Comparison of ENCODE assay signal across 22 mouse cellular contexts in the genomic region with DNA sequence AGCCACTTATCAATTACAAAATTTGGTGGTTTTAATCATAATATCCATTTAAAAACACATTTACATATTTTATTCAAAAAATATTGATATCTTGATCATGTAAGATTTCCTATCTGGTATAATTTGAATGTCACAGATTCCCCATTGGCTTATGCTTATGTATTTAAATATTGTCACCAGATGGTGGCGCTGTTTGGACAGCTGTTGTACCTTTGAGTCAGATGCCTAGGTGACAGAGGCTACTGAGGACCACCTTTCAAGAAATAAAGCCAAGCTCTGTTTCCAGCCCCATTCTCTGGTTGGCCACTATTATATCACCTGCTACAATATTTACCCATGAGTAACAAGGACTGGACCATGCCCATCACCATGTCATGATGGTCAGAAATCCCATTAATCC. TPM values are rescaled to one million over a fixed set of nuclear protein-coding genes. Genes with fewer than 3 reads are reported as not detected.
A peak's percentile ranks its signal among the peaks of the same experiment; 100 is the strongest.
DNase-seq lines count a peak whose midpoint lies in the region; ATAC-seq and TF ChIP-seq lines count a peak whose summit lies in the region.
"Had no signal": no experiment of that assay in that cellular context is flagged by ENCODE, and none has a peak within 500 bp of the region (broad histone marks: within the 10 kb centered on the region; RNA-seq: fewer than 3 reads in every experiment).

No protein-coding gene starts in this region.

- dilution Hi-C loops in CH12.LX (cut with MboI; ENCODE audit: extremely low pct_ligation_motif_present, extremely low pct_unique_long_range_greater_than_20kb, low sequenced_read_pairs), result no loop called here

- peak; percentile 45; the same call in 1 of the 2 replicates for TF ChIP-seq EP300 in CH12.LX (IDR thresholded peaks at IDR 0.05; ENCODE audit: low read length)
- no peak for TF ChIP-seq EP300 in MEL (IDR thresholded peaks at IDR 0.05; ENCODE audit: low read depth in 1 of 2, low read length in 2 of 2)

- H3K27me3 ChIP-seq in hindbrain, postnatal 0 days (ENCODE audit: insufficient read depth, low read length), result no peaks in the 10 kb centered on the region
- H3K27me3 ChIP-seq in hindbrain, embryonic 13.5 days, result no peaks in the 10 kb centered on the region
- H3K27me3 ChIP-seq in CH12.LX (replicated peaks) (no peaks in the 10 kb centered on the region), MEL (ENCODE audit: control insufficient read depth in 1 of 2, insufficient read depth in 2 of 2, low read length in 2 of 2) (no peaks in the 10 kb centered on the region)
- H3K27me3 ChIP-seq: embryonic facial prominence, embryonic 15.5 days; heart, embryonic 13.5 days; limb, embryonic 13.5 days had no signal

- in situ Hi-C loops in CH12.LX (cut with MboI; ENCODE audit: low pct_ligation_motif_present, low pct_unique_long_range_greater_than_20kb, low sequenced_read_pairs), result no loop called here

- H3K4me2 ChIP-seq in hindbrain, postnatal 0 days (ENCODE audit: low read depth, low read length), result no peak overlapping the region
- H3K4me2 ChIP-seq in hindbrain, embryonic 13.5 days, result no peak overlapping the region
- H3K4me2 ChIP-seq in CH12.LX (ENCODE audit: insufficient read depth, low read depth, poor library complexity, severe bottlenecking), result no peak overlapping the region
- H3K4me2 ChIP-seq: embryonic facial prominence, embryonic 15.5 days; heart, embryonic 13.5 days; limb, embryonic 13.5 days had no signal

- H3K79me2 ChIP-seq in CH12.LX (replicated peaks; ENCODE audit: control insufficient read depth, extremely low read depth, insufficient read depth, poor library complexity, severe bottlenecking), result no peaks in the 10 kb centered on the region
- H3K79me2 ChIP-seq in MEL (ENCODE audit: control insufficient read depth, insufficient read depth, low read length, poor library complexity), result no peaks in the 10 kb centered on the region

- TF ChIP-seq RAD21 in CH12.LX (IDR thresholded peaks at IDR 0.05; ENCODE audit: low read depth, low read length), result peak; percentile 84
- TF ChIP-seq RAD21 in MEL (IDR thresholded peaks at IDR 0.05; ENCODE audit: low read depth, low read length), result no peak

- no peaks in the 10 kb centered on the region for H3K36me3 ChIP-seq in hindbrain, postnatal 0 days (ENCODE audit: insufficient read depth, low read length)
- no peaks in the 10 kb centered on the region for H3K36me3 ChIP-seq in hindbrain, embryonic 13.5 days
- no peaks in the 10 kb centered on the region for H3K36me3 ChIP-seq in CH12.LX (replicated peaks in 1 of 2; ENCODE audit: control insufficient read depth in 1 of 2, insufficient read depth in 1 of 2, low read length in 1 of 2)
- H3K36me3 ChIP-seq in MEL (ENCODE audit: control insufficient read depth in 1 of 2, insufficient read depth in 2 of 2, low read length in 2 of 2), result no peaks in the 10 kb centered on the region
- H3K36me3 ChIP-seq: embryonic facial prominence, embryonic 15.5 days; G1E; heart, embryonic 13.5 days; limb, embryonic 13.5 days had no signal

- no peaks in the 10 kb centered on the region for H3K9me3 ChIP-seq in hindbrain, postnatal 0 days (ENCODE audit: low read length)
- H3K9me3 ChIP-seq in hindbrain, embryonic 13.5 days, result no peaks in the 10 kb centered on the region
- no peaks in the 10 kb centered on the region for H3K9me3 ChIP-seq in CH12.LX (replicated peaks; ENCODE audit: low read length)
- no peaks in the 10 kb centered on the region for H3K9me3 ChIP-seq in MEL (replicated peaks; ENCODE audit: insufficient read depth, low read length)
- H3K9me3 ChIP-seq: embryonic facial prominence, embryonic 15.5 days; heart, embryonic 13.5 days; limb, embryonic 13.5 days had no signal

- WGBS in hindbrain, postnatal 0 days, result 8% methylated on average over 1 of the region's 1 CpGs
- 10% methylated on average over 1 of the region's 1 CpGs for WGBS in hindbrain, embryonic 13.5 days

- ATAC-seq in hindbrain, postnatal 0 days, result no peak
- no peak for ATAC-seq in hindbrain, embryonic 13.5 days (ENCODE audit: low FRiP score)
- ATAC-seq: forebrain, embryonic 16.5 days had no signal

- no peak overlapping the region for H3K4me3 ChIP-seq in hindbrain, postnatal 0 days (ENCODE audit: low read length)
- H3K4me3 ChIP-seq in hindbrain, embryonic 13.5 days, result no peak overlapping the region
- H3K4me3 ChIP-seq in CH12.LX (replicated peaks in 1 of 3; ENCODE audit: low read depth in 2 of 3, low read length in 2 of 3, poor library complexity in 1 of 3), result no peak overlapping the region
- H3K4me3 ChIP-seq in MEL (ENCODE audit: control insufficient read depth in 1 of 2, insufficient read depth in 1 of 2, low read depth in 2 of 2, low read length in 2 of 2), result no peak overlapping the region
- H3K4me3 ChIP-seq: embryonic facial prominence, embryonic 15.5 days; heart, embryonic 13.5 days; limb, embryonic 13.5 days had no signal

- DNase-seq in hindbrain, postnatal 0 days (ENCODE audit: low spot score), result no peak
- DNase-seq in CH12.LX (ENCODE audit: extremely low read depth) (peak; percentile 87), MEL (ENCODE audit: low read depth, low spot score) (peak; percentile 7)
- DNase-seq in embryo, embryonic 11 days, result peak; percentile 15
- no peak for DNase-seq in right cerebral cortex, postnatal 10 days (ENCODE audit: low spot score in 2 of 2)
- DNase-seq in yolk sac, embryonic 10.5 days (ENCODE audit: low spot score), result no peak
- DNase-seq: cerebellum, adult 9-11 months; gastrocnemius, postnatal 14 days; kidney, adult 18-20 months; kidney, postnatal 4 days; lung, adult 18-20 months; thymus, adult 2 months had no signal

- H3K27ac ChIP-seq in hindbrain, postnatal 0 days, result no peak overlapping the region
- no peak overlapping the region for H3K27ac ChIP-seq in hindbrain, embryonic 13.5 days
- H3K27ac ChIP-seq in CH12.LX (ENCODE audit: insufficient read depth, low read depth) (no peak overlapping the region), MEL (ENCODE audit: control insufficient read depth, low read depth, low read length) (no peak overlapping the region)
- H3K27ac ChIP-seq: embryonic facial prominence, embryonic 15.5 days; heart, embryonic 13.5 days; limb, embryonic 13.5 days; macrophage had no signal

- 0 out of 2 replicates have a peak, but pooled peaks have one; percentile 13 for TF ChIP-seq CTCF in hindbrain, postnatal 0 days (IDR thresholded peaks at IDR 0.05; ENCODE audit: low read depth)
- TF ChIP-seq CTCF in CH12.LX (conservative IDR thresholded peaks at IDR 0.05 in 1 of 2, IDR thresholded peaks at IDR 0.05 in 1 of 2; ENCODE audit: low read depth in 2 of 2, low read length in 2 of 2) (peak; percentile 64 to 91), MEL (IDR thresholded peaks at IDR 0.05 in 2 of 3, conservative IDR thresholded peaks at IDR 0.05 in 1 of 3; ENCODE audit: control insufficient read depth in 1 of 3, insufficient read depth in 1 of 3, low read depth in 2 of 3, low read length in 3 of 3, poor library complexity in 1 of 3, severe bottlenecking in 1 of 3) (peak in 1 of 3 experiments; percentile 9; a peak in 1 of 6 replicates)

- TF ChIP-seq POLR2A in CH12.LX (IDR thresholded peaks at IDR 0.05; ENCODE audit: low read depth, low read length) (no peak), MEL (IDR thresholded peaks at IDR 0.05; ENCODE audit: control insufficient read depth in 1 of 2, insufficient read depth in 1 of 2, low read depth in 1 of 2, low read length in 2 of 2, poor library complexity in 1 of 2) (no peak)

- H3K4me1 ChIP-seq in hindbrain, postnatal 0 days (ENCODE audit: insufficient read depth, low read length), result no peaks in the 10 kb centered on the region
- H3K4me1 ChIP-seq in hindbrain, embryonic 13.5 days (replicated peaks), result no peaks in the 10 kb centered on the region; the same call in 1 of the 2 replicates
- H3K4me1 ChIP-seq in CH12.LX (ENCODE audit: control insufficient read depth in 1 of 2, insufficient read depth in 2 of 2) (peaks cover 0 to 31% of the 10 kb centered on the region in 2 experiments; a peak in 3 of 4 replicates), MEL (ENCODE audit: control insufficient read depth in 1 of 2, insufficient read depth in 2 of 2, low read length in 2 of 2) (no peaks in the 10 kb centered on the region)
- H3K4me1 ChIP-seq: embryonic facial prominence, embryonic 15.5 days; heart, embryonic 13.5 days; limb, embryonic 13.5 days had no signal

- no peak overlapping the region for H3K9ac ChIP-seq in hindbrain, postnatal 0 days (replicated peaks; ENCODE audit: low read length)
- H3K9ac ChIP-seq in hindbrain, embryonic 13.5 days, result no peak overlapping the region
- H3K9ac ChIP-seq in CH12.LX (ENCODE audit: insufficient read depth, low read depth), result no peak overlapping the region
- no peak overlapping the region for H3K9ac ChIP-seq in MEL (ENCODE audit: control insufficient read depth, low read depth, low read length, poor library complexity, severe bottlenecking)
- H3K9ac ChIP-seq: embryonic facial prominence, embryonic 15.5 days; heart, embryonic 13.5 days; limb, embryonic 13.5 days had no signal

TF ChIP-seq in CH12.LX, 34 proteins besides CTCF, POLR2A, EP300 and RAD21 (continues in another document):
- TF ChIP-seq ZKSCAN1 (IDR thresholded peaks at IDR 0.05; ENCODE audit: borderline replicate concordance, low read depth, low read length) (no peak), ELF1 (IDR thresholded peaks at IDR 0.05; ENCODE audit: low read depth, low read length) (0 out of 2 replicates have a peak, but pooled peaks have one; percentile 21), IRF4 (IDR thresholded peaks at IDR 0.05; ENCODE audit: low read depth, low read length) (peak; percentile 56; the same call in 1 of the 2 replicates), ZC3H11A (IDR thresholded peaks at IDR 0.05; ENCODE audit: low read depth, low read length) (peak; percentile 63), MAFK (IDR thresholded peaks at IDR 0.05; ENCODE audit: insufficient replicate concordance, low read length) (0 out of 2 replicates have a peak, but pooled peaks have one; percentile 14)

TF ChIP-seq in MEL, 35 proteins besides CTCF, POLR2A, EP300 and RAD21 (continues in another document):
- TF ChIP-seq TAL1 (IDR thresholded peaks at IDR 0.05; ENCODE audit: low read length), result no peak
- TF ChIP-seq ZC3H11A (IDR thresholded peaks at IDR 0.05; ENCODE audit: low read depth, low read length), result no peak
- no peak for TF ChIP-seq NELFE (IDR thresholded peaks at IDR 0.05; ENCODE audit: low read depth, low read length)
- TF ChIP-seq KAT2A (conservative IDR thresholded peaks at IDR 0.05; ENCODE audit: low read depth, low read length), result no peak
- TF ChIP-seq USF1 (IDR thresholded peaks at IDR 0.05; ENCODE audit: low read depth, low read length), result no peak
- no peak for TF ChIP-seq MAFK (IDR thresholded peaks at IDR 0.05; ENCODE audit: borderline replicate concordance, low read depth, low read length)

RNA-seq across cellular contexts. Expression of gene A730009L09Rik, which starts 46.0 kb away (rescaled TPM):
- total RNA-seq in hindbrain, postnatal 0 days (2014; rRNA removed), result 0.68 TPM in 2 replicates
- polyA plus RNA-seq in hindbrain, postnatal 0 days (2015; fragmentation: Nextera tagmentation; extraction: Ambion mirVana), result 0.50 and 0.63 TPM in 2 replicates
- not detected in 2 replicates for polyA plus RNA-seq in hindbrain, embryonic 13.5 days (2015; fragmentation: Nextera tagmentation; extraction: Ambion mirVana)
- total RNA-seq in CH12.LX (2012; rRNA removed), result not detected in 2 replicates
- total RNA-seq in CH12.LX (2014; rRNA removed), result not detected in 2 replicates
- not detected in 2 replicates for polyA plus RNA-seq in CH12.LX (2012; ENCODE audit: insufficient read length, low read depth)
- not detected in 2 replicates for total RNA-seq in MEL (2012; rRNA removed)
- not detected for polyA plus RNA-seq in MEL (2012; ENCODE audit: insufficient read depth in 1 of 2, insufficient read length in 2 of 2, low read depth in 1 of 2, low replicate concordance in 2 of 2, missing spikeins in 1 of 2)
- total RNA-seq: adrenal gland, adult 18-20 months; gastrocnemius, postnatal 14 days; hematopoietic stem cell, adult 5-6 weeks; neutrophil, adult 5-6 weeks had no signal
- polyA plus RNA-seq: embryonic facial prominence, embryonic 15.5 days; forebrain, embryonic 16.5 days; G1E; heart, embryonic 13.5 days; limb, embryonic 13.5 days; macrophage; thymus, adult 2 months had no signal

Comparison
In these comparisons a context has a peak if more than half of its experiments do, and no peak if none do; other contexts are left out.
1. DNase-seq: peak in CH12.LX (single experiment), MEL (single experiment) and embryo, embryonic 11 days (single experiment); none in hindbrain, postnatal 0 days (single experiment), right cerebral cortex, postnatal 10 days (0 of 2) and yolk sac, embryonic 10.5 days (single experiment).